Mouse (Mus musculus): ENCODE data around the gene Slc17a4. TPM values are rescaled to one million over a fixed set of nuclear protein-coding genes. Genes with fewer than 3 reads are reported as not detected.

Gene Slc17a4
- total and polyA plus RNA-seq, 2 experiments from 2014 or later = not detected

GRCm38 (mm10) chr13:23911335-23911734 lies 3.5 kb downstream of the Slc17a4 start:
- H3K9me3 ChIP-seq (replicated peaks; ENCODE audit: control insufficient read depth, low read length) = no peaks in the 10 kb centered on the region
- DNase-seq (ENCODE audit: low spot score) (no peak), ATAC-seq (ENCODE audit: insufficient read depth, low read depth) (no peak)
- H3K27ac ChIP-seq (ENCODE audit: low read depth) = no peak overlapping the region
- 76% methylated on average over 5 of the region's 5 CpGs for WGBS
- H3K4me2 ChIP-seq (ENCODE audit: low read depth, low read length) = no peak overlapping the region
- TF ChIP-seq EP300 (IDR thresholded peaks at IDR 0.05; ENCODE audit: low read depth) (no peak), CTCF (IDR thresholded peaks at IDR 0.05; ENCODE audit: low read depth) (no peak)
- H3K4me3 ChIP-seq (ENCODE audit: low read depth, low read length) = no peak overlapping the region
- H3K9ac ChIP-seq (replicated peaks; ENCODE audit: low read depth, low read length) = no peak overlapping the region
- H3K36me3 ChIP-seq (replicated peaks; ENCODE audit: control insufficient read depth, insufficient read depth, low read length) = no peaks in the 10 kb centered on the region
- no peaks in the 10 kb centered on the region for H3K27me3 ChIP-seq (ENCODE audit: control insufficient read depth, insufficient read depth, low read length)
- peaks cover 18% of the 10 kb centered on the region for H3K4me1 ChIP-seq (ENCODE audit: control insufficient read depth, insufficient read depth)

GRCm38 (mm10) chr13:23910121-23910520 lies 4.7 kb downstream of the Slc17a4 start:
- WGBS = 76% methylated on average over 5 of the region's 5 CpGs
- Histone ChIP-seq H3K4me2 (ENCODE audit: low read depth, low read length) (no peak overlapping the region), H3K4me1 (ENCODE audit: control insufficient read depth, insufficient read depth) (peaks cover 11% of the 10 kb centered on the region), H3K9ac (replicated peaks; ENCODE audit: low read depth, low read length) (no peak overlapping the region), H3K27ac (ENCODE audit: low read depth) (no peak overlapping the region), H3K36me3 (replicated peaks; ENCODE audit: control insufficient read depth, insufficient read depth, low read length) (no peaks in the 10 kb centered on the region), H3K27me3 (ENCODE audit: control insufficient read depth, insufficient read depth, low read length) (no peaks in the 10 kb centered on the region), H3K4me3 (ENCODE audit: low read depth, low read length) (no peak overlapping the region), H3K9me3 (replicated peaks; ENCODE audit: control insufficient read depth, low read length) (no peaks in the 10 kb centered on the region)
- DNase-seq (ENCODE audit: low spot score) (no peak), ATAC-seq (ENCODE audit: insufficient read depth, low read depth) (no peak)
- TF ChIP-seq EP300 (IDR thresholded peaks at IDR 0.05; ENCODE audit: low read depth) (no peak), CTCF (IDR thresholded peaks at IDR 0.05; ENCODE audit: low read depth) (no peak)

DNA sequence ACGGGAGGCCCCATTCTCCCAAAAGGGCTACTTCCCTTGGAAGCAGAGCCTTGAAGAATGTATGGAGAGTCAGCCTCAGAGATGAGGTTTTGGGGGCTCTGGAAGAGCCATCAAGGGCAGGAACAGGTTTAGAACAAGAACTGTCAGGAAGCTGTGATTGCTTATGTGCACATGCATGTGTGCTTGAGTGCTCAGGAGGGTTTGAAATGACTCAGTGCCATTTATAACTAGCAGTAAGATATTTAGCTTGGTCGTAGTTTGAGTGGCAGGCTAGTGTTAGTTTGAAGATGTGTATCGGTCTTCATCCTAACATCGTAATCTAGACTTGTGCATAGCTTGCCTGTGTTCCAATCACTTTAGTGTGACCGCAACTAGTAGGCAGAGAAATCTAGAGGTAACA lies 7.9 kb downstream of the Slc17a4 start:
- H3K9me3 ChIP-seq (replicated peaks; ENCODE audit: control insufficient read depth, low read length) = no peaks in the 10 kb centered on the region
- H3K4me3 ChIP-seq (ENCODE audit: low read depth, low read length) = no peak overlapping the region
- ATAC-seq (ENCODE audit: insufficient read depth, low read depth) = no peak
- H3K9ac ChIP-seq (replicated peaks; ENCODE audit: low read depth, low read length) = no peak overlapping the region
- no peak overlapping the region for H3K27ac ChIP-seq (ENCODE audit: low read depth)
- no peaks in the 10 kb centered on the region for H3K36me3 ChIP-seq (replicated peaks; ENCODE audit: control insufficient read depth, insufficient read depth, low read length)
- no peak overlapping the region for H3K4me2 ChIP-seq (ENCODE audit: low read depth, low read length)
- DNase-seq (ENCODE audit: low spot score) = no peak
- WGBS = 79% methylated on average over 5 of the region's 5 CpGs
- no peaks in the 10 kb centered on the region for H3K4me1 ChIP-seq (ENCODE audit: control insufficient read depth, insufficient read depth)
- H3K27me3 ChIP-seq (ENCODE audit: control insufficient read depth, insufficient read depth, low read length) = no peaks in the 10 kb centered on the region
- no peak for TF ChIP-seq CTCF (IDR thresholded peaks at IDR 0.05; ENCODE audit: low read depth)
- TF ChIP-seq EP300 (IDR thresholded peaks at IDR 0.05; ENCODE audit: low read depth) = no peak

DNA sequence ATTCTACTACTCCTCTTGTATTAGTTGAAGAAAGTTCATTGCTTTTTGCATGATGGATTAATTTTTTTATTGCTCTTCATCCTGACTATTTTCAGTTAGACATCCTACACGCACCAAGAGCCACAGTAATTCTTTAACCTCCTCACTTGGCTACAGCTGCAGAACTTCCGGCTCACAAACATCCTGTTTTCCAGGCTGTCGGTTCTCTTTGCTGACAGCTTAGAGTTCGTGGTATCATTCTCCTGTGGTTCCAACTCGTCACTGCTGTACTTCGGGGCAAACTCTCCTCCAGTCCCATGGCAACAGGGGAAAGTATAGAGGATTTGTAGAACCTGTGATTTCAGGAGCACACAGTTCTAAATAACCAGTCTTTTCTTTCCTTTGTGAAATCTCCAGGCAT lies 16.6 kb downstream of the Slc17a4 start:
- no peaks in the 10 kb centered on the region for H3K9me3 ChIP-seq (replicated peaks; ENCODE audit: control insufficient read depth, low read length)
- ATAC-seq (ENCODE audit: insufficient read depth, low read depth) (no peak), DNase-seq (ENCODE audit: low spot score) (peak; percentile 19)
- no peak overlapping the region for H3K4me2 ChIP-seq (ENCODE audit: low read depth, low read length)
- H3K27me3 ChIP-seq (ENCODE audit: control insufficient read depth, insufficient read depth, low read length) = no peaks in the 10 kb centered on the region
- TF ChIP-seq EP300 (IDR thresholded peaks at IDR 0.05; ENCODE audit: low read depth) (no peak), CTCF (IDR thresholded peaks at IDR 0.05; ENCODE audit: low read depth) (no peak)
- WGBS = 27% methylated on average over 6 of the region's 6 CpGs
- no peak overlapping the region for H3K27ac ChIP-seq (ENCODE audit: low read depth)
- no peaks in the 10 kb centered on the region for H3K4me1 ChIP-seq (ENCODE audit: control insufficient read depth, insufficient read depth)
- H3K4me3 ChIP-seq (ENCODE audit: low read depth, low read length) = no peak overlapping the region
- H3K36me3 ChIP-seq (replicated peaks; ENCODE audit: control insufficient read depth, insufficient read depth, low read length) = no peaks in the 10 kb centered on the region
- no peak overlapping the region for H3K9ac ChIP-seq (replicated peaks; ENCODE audit: low read depth, low read length)

DNA sequence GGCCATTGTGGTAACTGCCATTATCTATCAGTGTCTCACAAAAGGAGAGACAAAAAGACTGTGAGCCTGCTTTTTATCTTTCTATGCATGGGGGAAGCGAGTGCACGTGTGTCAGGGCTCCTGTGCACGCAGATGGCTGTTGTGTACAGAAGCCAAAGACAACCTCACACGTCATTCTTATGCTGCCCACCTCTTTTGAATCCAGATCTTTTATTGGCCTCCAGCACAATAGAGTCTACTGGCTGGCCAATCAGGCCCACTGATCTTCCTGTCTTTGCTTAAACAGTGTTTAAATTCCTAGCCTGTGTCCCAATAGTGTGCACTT lies 21.6 kb downstream of the Slc17a4 start:
- WGBS = 34% methylated on average over 4 of the region's 4 CpGs
- ATAC-seq (ENCODE audit: insufficient read depth, low read depth) = no peak
- no peak overlapping the region for H3K4me2 ChIP-seq (ENCODE audit: low read depth, low read length)
- H3K36me3 ChIP-seq (replicated peaks; ENCODE audit: control insufficient read depth, insufficient read depth, low read length) = no peaks in the 10 kb centered on the region
- H3K27me3 ChIP-seq (ENCODE audit: control insufficient read depth, insufficient read depth, low read length) = no peaks in the 10 kb centered on the region
- no peak for TF ChIP-seq EP300 (IDR thresholded peaks at IDR 0.05; ENCODE audit: low read depth)
- TF ChIP-seq CTCF (IDR thresholded peaks at IDR 0.05; ENCODE audit: low read depth) = no peak
- H3K4me3 ChIP-seq (ENCODE audit: low read depth, low read length) = no peak overlapping the region
- DNase-seq (ENCODE audit: low spot score) = no peak
- H3K4me1 ChIP-seq (ENCODE audit: control insufficient read depth, insufficient read depth) = no peaks in the 10 kb centered on the region
- no peaks in the 10 kb centered on the region for H3K9me3 ChIP-seq (replicated peaks; ENCODE audit: control insufficient read depth, low read length)
- no peak overlapping the region for H3K27ac ChIP-seq (ENCODE audit: low read depth)
- no peak overlapping the region for H3K9ac ChIP-seq (replicated peaks; ENCODE audit: low read depth, low read length)

DNA sequence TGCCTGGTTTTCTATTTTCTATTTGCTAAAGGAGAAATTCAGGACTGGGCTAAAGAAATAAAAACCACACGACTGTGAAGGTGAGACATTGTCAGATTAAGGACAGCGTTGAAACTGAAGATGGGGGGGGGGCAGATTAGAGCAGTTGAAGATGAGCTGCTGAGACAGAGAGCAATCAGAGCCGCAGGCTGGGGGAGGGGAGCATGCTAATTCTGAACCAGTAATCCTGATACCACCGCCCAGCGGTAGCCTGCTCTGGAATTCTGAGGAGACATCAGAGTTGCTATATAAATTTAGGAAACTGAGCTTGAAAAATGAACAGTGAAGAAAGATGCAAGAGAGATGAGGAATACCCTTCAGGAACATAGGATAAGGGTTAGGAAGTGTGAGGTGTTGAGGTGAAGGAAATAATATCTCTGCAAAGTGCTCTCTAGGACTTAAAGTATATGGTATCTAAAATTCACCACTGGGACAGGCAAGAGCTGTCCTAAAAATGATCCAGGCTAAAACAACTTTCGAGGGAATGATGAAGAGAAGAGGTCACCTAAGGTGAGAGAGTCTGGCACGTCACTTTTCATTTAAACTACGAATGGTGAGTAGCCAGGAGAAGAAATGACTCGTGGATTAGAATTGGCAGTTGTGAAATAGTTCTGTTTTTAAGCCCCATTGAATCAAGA lies 22.1 kb downstream of the Slc17a4 start:
- Histone ChIP-seq H3K27ac (ENCODE audit: low read depth) (no peak overlapping the region), H3K4me3 (ENCODE audit: low read depth, low read length) (no peak overlapping the region), H3K4me2 (ENCODE audit: low read depth, low read length) (no peak overlapping the region), H3K9me3 (replicated peaks; ENCODE audit: control insufficient read depth, low read length) (no peaks in the 10 kb centered on the region), H3K9ac (replicated peaks; ENCODE audit: low read depth, low read length) (no peak overlapping the region), H3K27me3 (ENCODE audit: control insufficient read depth, insufficient read depth, low read length) (no peaks in the 10 kb centered on the region), H3K4me1 (ENCODE audit: control insufficient read depth, insufficient read depth) (no peaks in the 10 kb centered on the region), H3K36me3 (replicated peaks; ENCODE audit: control insufficient read depth, insufficient read depth, low read length) (no peaks in the 10 kb centered on the region)
- DNase-seq (ENCODE audit: low spot score) (no peak), ATAC-seq (ENCODE audit: insufficient read depth, low read depth) (no peak)
- TF ChIP-seq CTCF (IDR thresholded peaks at IDR 0.05; ENCODE audit: low read depth) = no peak
- no peak for TF ChIP-seq EP300 (IDR thresholded peaks at IDR 0.05; ENCODE audit: low read depth)
- 20% methylated on average over 9 of the region's 9 CpGs for WGBS
